Mouse (Mus musculus): Measurements from ENCODE around the gene Irs2.

- no peak for TF ChIP-seq CTCF (IDR thresholded peaks at IDR 0.05; ENCODE audit: insufficient read depth, low read length)
- TF ChIP-seq POLR2A (IDR thresholded peaks at IDR 0.05; ENCODE audit: borderline replicate concordance, extremely low read depth, low read depth, low read length) = no peak
These were observed 36.7 kb downstream of the Irs2 start for GRCm38 (mm10) chr8:10971509-10971908.
